Mouse (Mus musculus) frontal cortex, postnatal 25 days (tissue): ENCODE measurements around the gene Syne1.
A peak's percentile ranks its signal among the peaks of the same experiment; 100 is the strongest.

ENCODE experiments used
- DNase-seq, 2 experiments: peaks; one replicate each; pipeline ENCODE4 v3.0.0; 2022; ENCODE audit warnings: low spot score in 2 of 2

The Syne1 gene

DNA sequence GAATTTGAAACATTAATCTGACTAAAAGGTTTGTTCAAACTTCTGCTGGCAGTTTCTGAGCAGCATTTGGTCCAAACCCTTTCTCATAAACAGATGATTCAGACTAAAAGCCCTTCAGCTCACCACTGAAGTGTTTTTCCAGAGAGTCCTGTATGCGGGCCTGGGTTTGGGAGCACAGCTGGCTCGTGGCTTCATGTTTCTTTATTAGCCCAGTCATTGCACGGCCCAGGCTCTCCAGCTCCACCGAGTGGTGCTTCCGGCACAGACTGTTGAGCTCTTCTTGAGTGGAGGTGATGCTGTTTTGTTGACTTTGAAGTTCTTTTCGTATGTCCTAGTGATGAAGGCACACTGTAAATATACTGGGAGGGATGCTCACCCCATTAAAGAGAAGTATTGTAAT lies 245.7 kb downstream of the Syne1 start:
- DNase-seq = no peak

DNA sequence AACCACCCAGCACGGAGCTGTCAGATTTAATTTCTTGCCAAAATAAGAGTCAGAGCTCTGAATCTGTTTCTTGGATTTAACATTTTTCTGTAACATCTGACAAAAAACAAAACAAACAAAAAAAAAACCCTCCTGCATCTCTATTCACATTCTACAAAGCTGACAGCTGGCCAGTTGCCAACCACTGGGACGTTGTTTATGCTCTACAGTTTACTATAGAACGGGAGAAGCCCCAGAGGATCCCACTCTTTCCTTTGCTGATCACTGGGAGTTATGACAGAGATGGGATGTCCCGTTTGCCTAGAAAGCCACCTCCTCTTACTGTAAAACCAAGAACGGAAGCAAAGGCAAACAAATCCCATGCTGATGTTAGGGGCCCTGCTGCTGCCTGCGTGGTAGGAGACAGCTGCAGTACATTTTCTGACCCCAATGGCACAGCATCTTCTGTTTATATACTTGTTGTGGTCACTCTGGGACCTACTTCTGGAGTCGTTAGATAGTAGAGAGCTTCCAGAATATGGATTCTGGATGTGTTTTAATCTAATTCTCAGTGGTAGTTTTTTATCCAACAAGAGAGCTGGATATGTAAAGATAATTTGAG lies 255.9 kb downstream of the Syne1 start:
- DNase-seq = no peak

GRCm38 (mm10) chr10:5289575-5289909 lies 261.7 kb downstream of the Syne1 start:
- no peak for DNase-seq

DNA sequence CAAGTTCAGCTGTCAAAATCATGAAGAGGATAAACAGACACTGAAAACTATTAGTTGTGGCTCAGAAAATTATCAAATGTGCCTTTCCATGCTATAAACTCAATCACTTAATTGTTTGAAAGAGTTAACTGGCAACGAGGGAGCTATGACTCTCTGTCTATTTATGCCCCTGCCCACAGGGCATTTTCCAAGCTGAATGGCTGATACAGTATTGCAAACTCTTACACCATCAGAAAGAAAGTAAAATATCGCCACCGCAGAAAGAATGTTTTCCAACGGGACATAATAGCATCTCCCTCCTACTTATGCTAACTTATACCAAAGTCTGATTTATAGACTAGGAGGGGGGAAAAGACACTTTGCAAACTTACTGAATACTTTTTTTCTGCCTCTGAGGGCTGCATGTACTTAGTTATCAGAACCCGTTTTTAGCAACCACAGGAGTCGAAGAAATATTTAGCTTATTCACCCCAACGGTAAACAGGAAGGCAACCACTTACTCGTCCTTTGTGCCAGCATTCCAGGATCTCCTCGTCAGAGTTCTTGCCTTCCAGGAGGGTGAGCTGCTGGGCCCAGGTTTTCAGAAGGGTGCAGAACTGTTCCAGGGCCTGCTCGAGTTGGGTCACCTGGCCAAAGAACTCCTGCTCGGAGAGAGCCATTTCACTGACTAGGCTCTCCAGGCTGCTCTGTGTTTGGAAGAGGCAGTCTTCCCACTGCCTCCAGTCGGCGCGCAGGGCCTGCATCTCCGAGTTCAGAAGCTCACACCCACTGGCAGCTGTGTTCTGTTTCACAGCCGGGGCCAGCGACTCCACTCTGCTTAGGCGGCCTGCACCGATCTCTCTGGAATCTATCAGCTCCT lies 262.3 kb downstream of the Syne1 start:
- peak; percentile 35 to 43 for DNase-seq

DNA sequence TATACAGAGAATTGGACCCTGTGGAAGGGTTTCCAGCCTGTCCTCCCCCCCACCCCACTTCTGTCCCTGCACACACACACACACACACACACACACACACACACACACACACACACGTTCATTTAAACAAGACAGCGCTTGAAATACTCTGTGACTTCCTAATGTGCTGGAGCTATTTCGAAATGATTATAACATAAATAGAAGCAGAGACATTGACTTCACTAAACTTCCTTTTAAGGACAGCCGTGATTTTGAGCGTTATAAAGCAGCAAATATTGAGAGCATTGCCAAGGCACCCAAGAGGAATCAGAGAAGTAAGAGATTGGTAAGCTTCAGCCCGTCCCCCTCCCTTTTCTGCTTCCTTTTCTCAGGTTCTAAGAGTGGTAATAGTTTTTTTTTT lies 263.0 kb downstream of the Syne1 start:
- DNase-seq = no peak

DNA sequence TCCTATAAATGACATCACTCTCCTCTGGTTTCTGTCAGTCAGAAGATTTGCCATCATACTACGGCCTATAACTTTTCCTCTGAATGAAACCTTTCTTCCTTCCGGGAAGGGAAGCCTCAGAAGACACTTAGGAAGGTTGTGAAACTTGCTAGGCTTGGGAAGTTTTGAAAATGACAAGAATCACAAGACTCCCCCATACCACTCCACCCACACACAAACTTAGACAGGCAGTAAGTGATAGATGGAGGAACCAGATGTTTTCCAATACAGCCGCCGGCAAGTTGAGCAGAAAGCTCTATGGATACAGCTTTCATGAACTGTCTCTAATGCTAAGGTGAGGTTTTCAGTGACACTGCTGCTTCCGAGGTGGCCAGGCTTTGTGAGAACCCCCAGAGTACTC lies 275.5 kb downstream of the Syne1 start:
- DNase-seq = no peak

DNA sequence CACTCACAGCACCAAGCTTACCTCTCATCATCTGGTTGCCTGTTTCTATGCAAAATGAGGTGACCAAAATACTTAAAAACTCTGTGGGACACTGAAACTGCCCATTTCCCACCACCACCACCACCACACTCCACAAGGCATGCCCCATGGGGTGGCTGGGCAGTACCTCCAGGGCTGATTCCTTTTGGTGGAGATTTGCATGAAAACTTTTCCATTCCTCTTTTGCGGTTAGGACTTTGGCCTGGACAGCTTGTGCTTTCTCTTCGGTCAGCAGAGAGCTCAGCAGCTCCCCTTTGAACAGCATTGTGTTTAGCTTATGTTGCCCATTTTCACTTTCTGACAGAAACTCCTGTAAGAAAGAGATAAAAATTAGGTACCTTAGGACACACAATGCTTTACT lies 280.6 kb downstream of the Syne1 start:
- no peak for DNase-seq

- peak; percentile 7 to 13 for DNase-seq
Measured at GRCm38 (mm10) chr10:5264418-5264817, 286.9 kb downstream of the Syne1 start.

- no peak for DNase-seq
Measured at GRCm38 (mm10) chr10:5262636-5263035, 288.6 kb downstream of the Syne1 start.

GRCm38 (mm10) chr10:5256686-5257085 lies 294.6 kb downstream of the Syne1 start:
- DNase-seq = no peak

- DNase-seq = no peak
Measured at GRCm38 (mm10) chr10:5253752-5254151, 297.5 kb downstream of the Syne1 start.

GRCm38 (mm10) chr10:5250702-5251101 lies 300.6 kb downstream of the Syne1 start:
- no peak for DNase-seq

DNA sequence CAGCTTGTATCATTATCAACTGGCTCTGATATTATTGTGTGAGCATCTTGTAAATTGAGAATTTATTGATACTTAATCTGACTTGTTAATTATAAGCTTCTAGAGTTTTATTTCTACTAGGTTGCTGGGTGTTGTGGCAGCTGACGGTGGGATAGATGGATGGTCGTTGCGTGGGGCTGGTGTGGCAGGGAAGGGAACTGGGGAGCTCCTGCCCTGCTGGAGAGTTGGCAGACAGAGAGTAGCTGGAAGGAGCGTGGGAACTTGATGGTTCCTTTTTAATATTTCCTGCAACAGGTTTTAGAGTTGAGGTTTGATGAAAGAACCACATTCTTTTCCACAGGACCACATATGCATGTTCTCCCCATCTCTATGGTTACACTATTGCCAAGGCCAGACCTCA lies 311.6 kb downstream of the Syne1 start:
- no peak for DNase-seq

- no peak for DNase-seq
Measured at GRCm38 (mm10) chr10:5236926-5237325, 314.4 kb downstream of the Syne1 start.

DNA sequence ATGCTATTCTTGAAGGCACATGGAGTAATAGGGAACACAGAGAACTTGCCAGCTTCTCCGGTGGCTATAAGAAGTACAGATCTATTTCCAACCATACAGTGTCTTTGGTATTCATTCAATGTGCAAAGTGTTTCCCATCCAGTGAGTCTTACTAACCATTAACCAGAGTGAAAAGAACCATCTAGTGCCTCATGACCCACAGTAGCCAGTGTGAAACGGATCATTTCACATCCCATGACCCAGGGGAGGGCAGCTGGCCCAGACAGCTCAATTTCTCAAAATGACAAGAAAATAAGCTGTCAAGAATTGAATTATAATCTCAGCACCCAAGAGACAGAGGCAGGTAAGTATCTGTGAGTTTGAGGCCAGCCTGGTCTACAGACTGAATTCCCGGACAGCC lies 315.1 kb downstream of the Syne1 start:
- DNase-seq = no peak

DNA sequence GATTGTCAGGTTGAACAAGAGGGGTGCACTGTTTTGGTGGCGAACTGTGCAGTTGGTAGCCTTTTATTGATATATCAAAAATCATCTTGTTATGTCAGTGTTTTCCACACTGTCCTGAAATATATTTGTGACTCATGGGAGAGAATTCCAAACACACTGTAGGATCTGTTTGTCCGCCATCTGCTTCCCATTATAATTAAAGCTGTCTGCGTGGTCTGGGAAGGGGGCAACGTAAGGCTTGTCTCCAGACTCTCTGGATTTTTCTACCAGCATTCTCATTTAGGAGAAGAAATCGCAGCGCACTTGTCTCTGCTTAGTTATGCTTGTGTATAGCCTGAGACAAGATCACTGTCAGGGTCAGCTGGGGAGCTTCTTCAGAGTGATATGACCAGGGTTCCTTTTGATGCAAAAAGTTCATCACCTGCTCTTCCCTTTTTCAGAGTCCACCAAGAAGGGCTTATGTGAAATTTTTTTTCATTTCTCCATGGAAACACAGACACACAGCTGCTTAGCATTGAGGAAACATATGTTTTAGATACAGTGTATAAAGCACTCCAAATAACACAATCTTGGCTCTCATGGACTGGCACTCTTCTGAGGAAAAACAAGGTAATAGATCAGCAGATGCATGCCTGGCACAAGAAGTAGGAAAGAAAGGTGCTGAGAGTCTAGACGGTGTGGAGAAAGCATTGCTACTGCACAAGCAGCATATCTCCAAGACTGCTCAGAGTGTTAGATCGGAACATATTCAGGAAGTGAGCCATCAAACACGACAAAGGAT lies 316.4 kb downstream of the Syne1 start:
- no peak for DNase-seq

DNA sequence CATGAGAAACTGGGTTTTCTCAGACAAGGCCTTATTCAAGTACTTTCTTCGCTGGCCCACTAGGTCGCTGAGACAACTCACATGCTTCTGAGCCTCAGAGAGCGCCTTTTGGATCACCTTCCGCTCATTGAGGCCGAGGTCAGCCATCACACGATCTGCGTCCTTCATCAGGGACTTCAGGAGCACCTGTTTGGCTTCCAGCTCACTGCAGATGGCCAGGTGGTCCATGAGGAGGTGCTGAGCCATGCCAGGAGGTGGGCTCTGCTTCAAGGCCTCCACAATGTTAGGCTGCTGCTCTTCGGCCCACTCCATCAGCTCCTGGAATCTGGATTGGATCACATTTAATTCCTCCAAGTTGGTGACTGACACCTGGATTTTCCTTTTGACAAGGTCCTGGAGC lies 322.2 kb downstream of the Syne1 start:
- no peak for DNase-seq

- no peak for DNase-seq
Measured at GRCm38 (mm10) chr10:5227395-5228076, 323.7 kb downstream of the Syne1 start.

DNA sequence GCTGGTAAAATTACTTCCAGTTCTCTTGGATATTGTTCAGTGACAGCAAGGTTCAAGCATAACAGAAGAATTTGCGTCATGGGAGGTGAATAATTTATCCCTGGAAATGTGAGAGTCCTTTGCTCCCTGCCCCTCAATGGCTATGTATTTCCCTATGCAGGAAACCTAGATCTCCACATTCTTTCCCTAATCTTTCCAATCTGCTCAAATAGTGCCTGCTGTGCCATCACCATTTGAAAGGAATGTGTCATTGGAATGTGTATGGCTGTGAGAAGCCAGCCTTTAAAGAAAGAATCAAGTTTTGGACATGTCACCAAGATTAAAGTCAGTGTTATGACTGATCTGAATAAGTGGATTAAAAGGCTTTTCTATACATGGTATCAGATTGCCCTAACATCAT lies 335.3 kb downstream of the Syne1 start:
- DNase-seq = no peak

DNA sequence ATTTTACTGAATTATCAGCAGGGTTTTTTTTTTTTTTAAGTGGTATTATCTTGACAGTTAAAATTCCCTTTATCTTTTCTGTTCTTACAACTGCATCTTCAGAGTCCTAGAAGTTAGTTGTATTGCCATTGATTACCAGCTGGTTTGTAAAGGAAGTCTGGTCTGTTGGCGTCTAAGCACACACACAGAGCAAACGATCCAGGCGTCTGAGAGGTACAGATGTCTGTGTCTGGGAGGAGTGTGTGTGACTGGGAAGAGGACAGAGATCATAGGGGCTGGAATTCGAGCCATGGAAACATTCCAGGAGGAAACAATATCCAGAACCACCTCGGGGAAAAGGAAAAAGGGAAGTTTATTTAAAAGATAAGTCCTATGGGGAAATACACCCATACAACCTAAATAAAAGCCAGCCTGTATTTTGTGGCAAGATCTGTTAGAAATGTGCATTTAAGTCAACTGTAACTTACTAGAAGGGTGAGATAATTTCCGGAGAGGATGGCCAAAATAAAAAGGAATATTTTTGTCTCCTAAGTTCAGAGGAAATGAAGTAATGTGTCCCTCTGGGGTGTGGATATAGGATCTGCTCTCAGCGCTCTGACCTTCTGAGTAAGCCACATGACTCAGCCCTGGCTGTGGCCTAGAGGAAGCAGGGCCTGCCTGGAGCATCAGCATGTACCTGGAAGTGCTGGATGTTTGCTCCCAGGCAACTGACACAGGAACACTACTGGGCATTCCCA lies 343.2 kb downstream of the Syne1 start:
- no peak for DNase-seq

- no peak for DNase-seq
Measured at GRCm38 (mm10) chr10:5205977-5206376, 345.3 kb downstream of the Syne1 start.

DNA sequence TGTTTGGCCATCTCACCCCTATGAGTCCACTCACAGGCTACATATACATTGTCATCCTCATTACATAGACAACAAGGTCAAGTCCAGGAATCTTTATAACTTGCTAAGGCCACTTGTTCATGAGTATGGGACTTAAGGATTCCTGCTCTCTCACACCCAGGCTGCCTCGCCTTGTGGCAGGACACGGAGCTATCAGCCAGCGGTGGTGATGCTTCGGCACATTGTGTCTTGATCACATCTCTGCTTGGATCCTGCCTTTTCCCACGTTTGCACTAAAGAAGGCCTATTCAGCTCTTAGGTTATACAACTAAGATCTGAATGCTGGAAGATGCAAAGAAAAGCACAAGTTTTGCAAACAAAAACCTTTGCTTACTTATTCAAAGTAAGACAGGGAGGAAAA lies 345.7 kb downstream of the Syne1 start:
- DNase-seq = no peak
